Mouse (Mus musculus): ENCODE results near the gene Ceacam19. TPM values are rescaled to one million over a fixed set of nuclear protein-coding genes. Genes with fewer than 3 reads are reported as not detected.

The Ceacam19 gene
- polyA plus RNA-seq, 2 experiments from 2014 or later, result not detected

DNA sequence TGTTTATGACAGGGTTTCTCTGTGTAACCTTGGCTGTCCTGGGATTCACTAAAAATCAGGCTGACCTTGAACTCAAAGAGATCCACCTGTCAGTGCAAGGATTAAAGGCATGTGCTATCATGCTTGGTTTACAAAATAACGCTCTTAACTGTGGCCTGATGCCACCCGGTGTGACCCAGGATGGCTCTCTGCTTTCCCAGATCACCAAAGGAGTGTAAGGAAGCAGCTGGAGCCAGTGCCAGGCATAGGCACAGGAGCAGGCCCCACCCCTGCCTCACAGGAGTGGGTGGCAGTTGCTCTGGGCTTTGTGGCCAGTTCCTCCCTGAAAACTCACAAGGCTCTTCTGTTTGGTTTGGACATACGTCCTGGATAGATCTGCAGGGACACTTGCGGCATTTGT is 47.4 kb downstream of the Ceacam19 start:
- ATAC-seq, result no peak

GRCm38 (mm10) chr7:19836843-19837242 is 50.9 kb downstream of the Ceacam19 start:
- ATAC-seq, result peak; percentile 65

DNA sequence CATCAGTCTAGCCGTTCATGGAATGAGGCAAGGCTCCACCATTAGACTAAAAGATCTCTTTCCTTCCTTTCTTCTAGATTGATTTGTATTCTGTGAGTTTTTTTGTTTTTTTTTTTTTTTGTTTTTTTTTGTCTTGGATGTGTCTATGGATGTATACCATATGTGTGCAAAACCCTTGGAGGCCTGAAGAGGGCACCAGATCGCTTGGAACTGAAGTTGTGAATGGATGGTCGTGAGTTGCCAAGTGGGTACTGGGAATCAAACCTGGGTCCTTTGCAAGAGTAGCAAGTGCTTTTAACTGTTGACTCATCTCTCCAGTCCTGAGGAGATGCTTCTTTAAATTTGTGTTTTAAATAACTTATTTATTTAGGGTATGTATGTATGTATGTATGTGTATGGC is 53.7 kb downstream of the Ceacam19 start:
- no peak for ATAC-seq

- no peak for ATAC-seq
These were observed 55.9 kb downstream of the Ceacam19 start for GRCm38 (mm10) chr7:19831837-19832236.

DNA sequence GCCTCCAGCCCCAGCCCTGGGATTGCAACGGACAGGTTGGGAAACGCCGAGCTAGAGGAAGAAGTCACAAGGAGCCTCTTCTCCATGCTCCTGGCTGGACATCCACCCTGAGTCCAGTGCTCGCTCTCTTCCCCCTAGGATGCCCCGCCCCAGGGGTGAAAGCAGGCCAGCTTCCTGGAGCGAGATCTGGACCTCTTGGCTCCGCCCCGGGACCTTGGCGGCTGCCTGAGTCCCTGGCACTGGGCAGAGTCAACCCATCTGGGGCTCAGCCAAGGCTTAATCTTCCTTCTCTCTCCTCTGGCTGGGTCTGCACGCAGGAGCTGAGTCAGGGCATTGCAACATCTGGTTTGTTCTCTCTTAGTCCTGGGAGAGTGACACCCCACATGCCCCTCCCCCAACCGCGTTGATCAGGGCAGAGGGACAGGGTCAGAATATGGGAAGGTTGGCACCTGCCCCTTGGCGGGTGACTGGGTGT is 57.0 kb downstream of the Ceacam19 start:
- no peak for ATAC-seq

GRCm38 (mm10) chr7:19829694-19830093 is 58.1 kb downstream of the Ceacam19 start:
- no peak for ATAC-seq

DNA sequence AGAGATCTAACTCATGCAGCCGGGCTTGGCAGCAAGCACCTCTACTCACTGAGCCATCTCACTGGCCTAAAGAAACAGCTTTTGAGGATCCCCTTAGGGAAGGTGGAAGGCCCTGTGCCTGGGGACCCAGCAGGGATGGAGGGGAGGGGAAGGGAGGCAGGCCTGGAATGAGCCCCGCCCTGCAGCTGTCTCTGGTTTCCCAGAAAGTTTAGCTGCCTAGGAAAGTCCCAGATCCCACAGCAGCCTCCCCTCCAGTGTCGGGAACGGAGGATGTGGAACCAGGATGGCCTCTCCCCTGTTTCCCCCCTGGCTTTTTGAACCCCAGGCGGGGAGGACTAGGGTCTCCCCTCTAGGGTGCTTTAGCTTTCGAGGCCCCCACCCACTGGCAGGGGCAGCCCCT is 61.0 kb downstream of the Ceacam19 start:
- no peak for ATAC-seq

Other genes starting within 250 kb of the Ceacam19 start
- gene Clptm1, start 222.9 kb downstream of the Ceacam19 start, polyA plus RNA-seq (2017; shearing (Covaris generic)), result 10 to 100 TPM; 35.4 to 40.9 TPM
- not detected for gene Apoc2, start 210.0 kb downstream of the Ceacam19 start, polyA plus RNA-seq (2017; shearing (Covaris generic))
- not detected for gene Gm44805, start 206.5 kb downstream of the Ceacam19 start, polyA plus RNA-seq (2017; shearing (Covaris generic))
- under 1 TPM in 1 of 2 experiments, not detected in 1; 0.44 TPM for gene Apoc4, start 206.5 kb downstream of the Ceacam19 start, polyA plus RNA-seq (2017; shearing (Covaris generic))
- not detected for gene Apoc1, start 195.3 kb downstream of the Ceacam19 start, polyA plus RNA-seq (2017; shearing (Covaris generic))
- 10 to 100 TPM in 1 of 2 experiments, 1 to 10 TPM in 1; 4.1 to 16.0 TPM for gene Apoe, start 188.8 kb downstream of the Ceacam19 start, polyA plus RNA-seq (2017; shearing (Covaris generic))
- gene Tomm40, start 172.5 kb downstream of the Ceacam19 start, polyA plus RNA-seq (2017; shearing (Covaris generic)), result 10 to 100 TPM in 1 of 2 experiments, 1 to 10 TPM in 1; 5.7 to 11.7 TPM
- under 1 TPM in 1 of 2 experiments, not detected in 1; 0.56 TPM for gene Nectin2, start 137.5 kb downstream of the Ceacam19 start, polyA plus RNA-seq (2017; shearing (Covaris generic))
- gene Bcam, start 116.9 kb downstream of the Ceacam19 start, polyA plus RNA-seq (2017; shearing (Covaris generic)), result 1 to 10 TPM; 1.4 to 1.6 TPM
- gene Cblc, start 91.2 kb downstream of the Ceacam19 start, polyA plus RNA-seq (2017; shearing (Covaris generic)), result not detected
- 10 to 100 TPM; 15.9 to 19.5 TPM for gene Bcl3, start 65.2 kb downstream of the Ceacam19 start, polyA plus RNA-seq (2017; shearing (Covaris generic))
- gene Gm19345, start 36.0 kb downstream of the Ceacam19 start, polyA plus RNA-seq (2017; shearing (Covaris generic)), result not detected
- under 1 TPM in 1 of 2 experiments, not detected in 1; 0.40 TPM for gene Ceacam16, start 26.7 kb downstream of the Ceacam19 start, polyA plus RNA-seq (2017; shearing (Covaris generic))
- 10 to 100 TPM; 17.4 to 24.1 TPM for gene Pvr, start 33.2 kb upstream of the Ceacam19 start, polyA plus RNA-seq (2017; shearing (Covaris generic))
- 1 to 10 TPM; 7.5 to 8.9 TPM for gene Igsf23, start 62.8 kb upstream of the Ceacam19 start, polyA plus RNA-seq (2017; shearing (Covaris generic))
- gene Ceacam20, start 77.4 kb upstream of the Ceacam19 start, polyA plus RNA-seq (2017; shearing (Covaris generic)), result not detected
- not detected for gene Nlrp9b, start 103.5 kb upstream of the Ceacam19 start, polyA plus RNA-seq (2017; shearing (Covaris generic))
- gene Vmn1r91, start 211.7 kb upstream of the Ceacam19 start, polyA plus RNA-seq (2017; shearing (Covaris generic)), result under 1 TPM in 1 of 2 experiments, not detected in 1; 0.24 TPM
- gene Gm16442, start 234.6 kb upstream of the Ceacam19 start, polyA plus RNA-seq (2017; shearing (Covaris generic)), result not detected

Measured in activated CD4-positive, CD25-positive, alpha-beta regulatory T cell, adult 4 months (primary cell).